Mouse (Mus musculus) kidney, postnatal 0 days (tissue): ENCODE measurements around the gene Pdzrn3. TPM values are rescaled to one million over a fixed set of nuclear protein-coding genes. Genes with fewer than 3 reads are reported as not detected.

Source experiments
- ATAC-seq: fragments of 200-750 bp; cut with Nextera tagmentation; replicated peaks from 2 replicates; pipeline ENCODE4 v1.8.0; 2017; ENCODE audit warnings: low read depth, moderate number of reproducible peaks, moderate TSS enrichment, moderate library complexity; ENCODE audit not compliant: low FRiP score
- DNase-seq: peaks from one replicate; pipeline ENCODE4 v3.0.0-alpha.2; 2016; ENCODE audit warnings: low spot score
- H3K27ac ChIP-seq: fragments of 300-500 bp; sonication (generic); 2 replicates; pipeline ENCODE4 v1.5.1; 2014; ENCODE audit warnings: mild to moderate bottlenecking
- H3K27me3 ChIP-seq: fragments of 300-500 bp; sonication (generic); 2 replicates; pipeline ENCODE4 v1.6.1; 2014; ENCODE audit warnings: low read length, mixed read lengths; ENCODE audit not compliant: insufficient read depth
- H3K36me3 ChIP-seq: fragments of 300-500 bp; sonication (generic); 2 replicates; pipeline ENCODE4 v1.6.1; 2014; ENCODE audit warnings: low read length, mixed read lengths; ENCODE audit not compliant: insufficient read depth
- H3K4me1 ChIP-seq: fragments of 300-500 bp; sonication (generic); replicated peaks from 2 replicates; pipeline ENCODE4 v1.6.1; 2014; ENCODE audit warnings: antibody characterized with exemption, low read length, mixed read lengths; ENCODE audit not compliant: insufficient read depth
- H3K4me2 ChIP-seq: fragments of 300-500 bp; sonication (generic); 2 replicates; pipeline ENCODE4 v1.6.1; 2014; ENCODE audit warnings: mild to moderate bottlenecking, low read length, moderate library complexity, mixed read lengths
- H3K4me3 ChIP-seq: fragments of 300-500 bp; sonication (generic); replicated peaks from 2 replicates; pipeline ENCODE4 v1.5.1; 2014; ENCODE audit warnings: low read depth, low read length
- H3K9ac ChIP-seq: fragments of 300-500 bp; sonication (generic); 2 replicates; pipeline ENCODE4 v1.6.1; 2014; ENCODE audit warnings: low read depth, low read length
- H3K9me3 ChIP-seq: fragments of 300-500 bp; sonication (generic); replicated peaks from 2 replicates; pipeline ENCODE4 v1.6.1; 2016; ENCODE audit warnings: low read length, inconsistent platforms, mixed read lengths
- CTCF ChIP-seq: IDR thresholded peaks from 2 replicates; pipeline ENCODE4 v1.5.1; 2016; ENCODE audit warnings: antibody characterized with exemption, low read depth, mild to moderate bottlenecking, moderate library complexity
- WGBS: fragments of 180-500 bp; shearing (Covaris S2); extraction: QIAGEN DNeasy Blood & Tissue Kit; methylation state at CpG from one replicate; pipeline ENCODE4 v1.1.7; 2014; 5-methylcytosine and 5-hydroxymethylcytosine counted together
- polyA plus RNA-seq: library from polyadenylated mRNA; unstranded; fragments of >200 nt; fragmentation: Nextera tagmentation; extraction: Ambion mirVana; gene quantifications from 2 replicates; pipeline ENCODE4 v1.2.1, GENCODE M21; 2015

Gene Pdzrn3
- polyA plus RNA-seq, 1 experiment from 2014 or later: 7.0 TPM

- DNase-seq: no peak
- no peaks in the 10 kb centered on the region; the same call in 1 of the 2 replicates for H3K4me1 ChIP-seq
- no peaks in the 10 kb centered on the region for H3K27me3 ChIP-seq
- WGBS: 82% methylated on average over 5 of the region's 5 CpGs
- no peaks in the 10 kb centered on the region for H3K9me3 ChIP-seq
- no peak overlapping the region for H3K9ac ChIP-seq
- H3K4me2 ChIP-seq: no peak overlapping the region
- H3K36me3 ChIP-seq: no peaks in the 10 kb centered on the region
- H3K27ac ChIP-seq: no peak overlapping the region
- H3K4me3 ChIP-seq: no peak overlapping the region
- TF ChIP-seq CTCF: no peak
- no peak for ATAC-seq
These were observed 13.8 kb downstream of the Pdzrn3 start for GRCm38 (mm10) chr6:101363904-101364303.

GRCm38 (mm10) chr6:101362728-101363127 is 15.0 kb downstream of the Pdzrn3 start:
- TF ChIP-seq CTCF: no peak
- no peaks in the 10 kb centered on the region for H3K36me3 ChIP-seq
- ATAC-seq (no peak), DNase-seq (no peak)
- no peaks in the 10 kb centered on the region for H3K27me3 ChIP-seq
- WGBS: 71% methylated on average over 5 of the region's 5 CpGs
- no peak overlapping the region for H3K4me2 ChIP-seq
- no peak overlapping the region for H3K27ac ChIP-seq
- H3K9ac ChIP-seq: no peak overlapping the region
- no peak overlapping the region for H3K4me3 ChIP-seq
- H3K9me3 ChIP-seq: no peaks in the 10 kb centered on the region
- no peaks in the 10 kb centered on the region; the same call in 1 of the 2 replicates for H3K4me1 ChIP-seq

- Histone ChIP-seq H3K9ac (no peak overlapping the region), H3K4me3 (no peak overlapping the region), H3K27ac (no peak overlapping the region), H3K4me2 (no peak overlapping the region), H3K9me3 (no peaks in the 10 kb centered on the region), H3K27me3 (no peaks in the 10 kb centered on the region), H3K36me3 (no peaks in the 10 kb centered on the region), H3K4me1 (no peaks in the 10 kb centered on the region; the same call in 1 of the 2 replicates)
- TF ChIP-seq CTCF: no peak
- WGBS: 64% methylated on average over 4 of the region's 4 CpGs
- DNase-seq: no peak
- no peak for ATAC-seq
These were observed 15.4 kb downstream of the Pdzrn3 start for GRCm38 (mm10) chr6:101362268-101362667.

GRCm38 (mm10) chr6:101360211-101360737 is 17.4 kb downstream of the Pdzrn3 start:
- DNase-seq (peak; percentile 74), ATAC-seq (no peak; the same call in 1 of the 2 replicates)
- no peaks in the 10 kb centered on the region for H3K9me3 ChIP-seq
- no peak overlapping the region for H3K27ac ChIP-seq
- H3K36me3 ChIP-seq: no peaks in the 10 kb centered on the region
- no peak for TF ChIP-seq CTCF
- 41% methylated on average over 12 of the region's 12 CpGs for WGBS
- no peak overlapping the region for H3K4me2 ChIP-seq
- H3K4me1 ChIP-seq: no peaks in the 10 kb centered on the region; the same call in 1 of the 2 replicates
- no peaks in the 10 kb centered on the region for H3K27me3 ChIP-seq
- H3K9ac ChIP-seq: no peak overlapping the region
- no peak overlapping the region for H3K4me3 ChIP-seq

GRCm38 (mm10) chr6:101359646-101360045 is 18.1 kb downstream of the Pdzrn3 start:
- H3K9me3 ChIP-seq: no peaks in the 10 kb centered on the region
- TF ChIP-seq CTCF: no peak
- no peak for ATAC-seq
- no peaks in the 10 kb centered on the region for H3K27me3 ChIP-seq
- H3K9ac ChIP-seq: no peak overlapping the region
- WGBS: 63% methylated on average over 4 of the region's 4 CpGs
- H3K4me1 ChIP-seq: no peaks in the 10 kb centered on the region; the same call in 1 of the 2 replicates
- no peak overlapping the region for H3K27ac ChIP-seq
- H3K36me3 ChIP-seq: no peaks in the 10 kb centered on the region
- no peak overlapping the region for H3K4me2 ChIP-seq
- H3K4me3 ChIP-seq: no peak overlapping the region
- DNase-seq: no peak

GRCm38 (mm10) chr6:101354887-101355286 is 22.8 kb downstream of the Pdzrn3 start:
- Histone ChIP-seq H3K27me3 (no peaks in the 10 kb centered on the region), H3K9me3 (no peaks in the 10 kb centered on the region), H3K4me2 (no peak overlapping the region), H3K36me3 (no peaks in the 10 kb centered on the region), H3K27ac (no peak overlapping the region), H3K4me3 (no peak overlapping the region), H3K4me1 (no peaks in the 10 kb centered on the region; the same call in 1 of the 2 replicates), H3K9ac (no peak overlapping the region)
- TF ChIP-seq CTCF: no peak
- DNase-seq: no peak
- ATAC-seq: no peak
- WGBS: 51% methylated on average over 1 of the region's 1 CpGs

GRCm38 (mm10) chr6:101354230-101354881 is 23.3 kb downstream of the Pdzrn3 start:
- no peak for DNase-seq
- 60% methylated on average over 8 of the region's 8 CpGs for WGBS

More at GRCm38 (mm10) chr6:101354230-101354881, 23.3 kb downstream of the Pdzrn3 start:
- Histone ChIP-seq H3K27ac (no peak overlapping the region), H3K27me3 (no peaks in the 10 kb centered on the region), H3K9me3 (no peaks in the 10 kb centered on the region), H3K9ac (no peak overlapping the region), H3K4me1 (no peaks in the 10 kb centered on the region), H3K4me2 (no peak overlapping the region), H3K4me3 (no peak overlapping the region), H3K36me3 (no peaks in the 10 kb centered on the region)
- no peak for ATAC-seq
- TF ChIP-seq CTCF: no peak
